Mouse (Mus musculus) heart, adult 2 months (tissue): Measurements from ENCODE around the gene Spout1. TPM values are rescaled to one million over a fixed set of nuclear protein-coding genes. Genes with fewer than 3 reads are reported as not detected.

Experiments
- DNase-seq, 2 experiments: peaks; one replicate each; pipeline ENCODE4 v3.0.0; 2021
- H3K27ac ChIP-seq: fragments of 200-600 bp; 2 replicates; pipeline ENCODE4 v1.8.1; 2022
- H3K27me3 ChIP-seq: fragments of 200-500 bp; 2 replicates; pipeline ENCODE4 v1.6.1; 2012; ENCODE audit warnings: mild to moderate bottlenecking, low read length, inconsistent platforms, mixed read lengths; ENCODE audit not compliant: control insufficient read depth, insufficient read depth
- H3K36me3 ChIP-seq: fragments of 200-500 bp; 2 replicates; pipeline ENCODE4 v1.6.1; 2012; ENCODE audit warnings: low read length, inconsistent platforms; ENCODE audit not compliant: control insufficient read depth, insufficient read depth
- H3K4me1 ChIP-seq: fragments of 200-500 bp; 2 replicates; pipeline ENCODE4 v1.6.1; 2011; ENCODE audit warnings: low read length; ENCODE audit not compliant: control insufficient read depth, insufficient read depth
- H3K4me3 ChIP-seq: fragments of 200-600 bp; 2 replicates; pipeline ENCODE4 v1.8.1; 2022
- H3K79me2 ChIP-seq: fragments of 200-500 bp; replicated peaks from 2 replicates; pipeline ENCODE4 v1.6.1; 2012; ENCODE audit warnings: mild to moderate bottlenecking, inconsistent platforms, low read length, moderate library complexity, mixed read lengths; ENCODE audit not compliant: control insufficient read depth, insufficient read depth
- H3K9ac ChIP-seq: fragments of 200-500 bp; 2 replicates; pipeline ENCODE4 v1.6.1; 2012; ENCODE audit warnings: low read depth, mild to moderate bottlenecking, control low read depth, inconsistent platforms, low read length, mixed read lengths
- CTCF ChIP-seq: fragments of 200-600 bp; IDR thresholded peaks from 2 replicates; pipeline ENCODE4 v1.8.1; 2022; ENCODE audit warnings: antibody characterized with exemption, mild to moderate bottlenecking, moderate library complexity
- EP300 ChIP-seq: fragments of 200-500 bp; IDR thresholded peaks from 2 replicates; pipeline ENCODE4 v1.6.1; 2011; ENCODE audit warnings: low read depth, low read length, control low read depth; ENCODE audit not compliant: insufficient read depth
- POLR2A ChIP-seq: fragments of 200-500 bp; IDR thresholded peaks from 2 replicates; pipeline ENCODE4 v1.6.1; 2011; ENCODE audit warnings: mild to moderate bottlenecking, low read depth, low read length, control low read depth; ENCODE audit not compliant: insufficient read depth
- WGBS: fragments of 180-500 bp; shearing (Covaris S2); methylation state at CpG from one replicate; pipeline ENCODE4 v1.1.7; 2018; 5-methylcytosine and 5-hydroxymethylcytosine counted together
- intact Hi-C: fragments of 180-260 bp; cut with DNase I; formaldehyde crosslinking; loops from one replicate; pipeline ENCODE4 v1.15.1; 2025
- polyA plus RNA-seq: library from polyadenylated mRNA; depleted of rRNA; stranded (reverse); fragments of >200 nt; gene quantifications from 2 replicates; pipeline ENCODE4 v1.2.3, GENCODE M21; 2012
- total RNA-seq, 2 experiments: library from RNA; stranded (reverse); gene quantifications; 2 replicates each; pipeline ENCODE4 v1.2.3; 2021

Spout1 gene
- total and polyA plus RNA-seq, 3 experiments: 5.1 to 10.3 (median 5.4) TPM

- no peak overlapping the region for H3K4me3 ChIP-seq
- no peak overlapping the region for H3K9ac ChIP-seq
- H3K27me3 ChIP-seq: no peaks in the 10 kb centered on the region
- DNase-seq: no peak
- 75% methylated on average over 6 of the region's 6 CpGs for WGBS
- H3K79me2 ChIP-seq: no peaks in the 10 kb centered on the region
- H3K36me3 ChIP-seq: no peaks in the 10 kb centered on the region
- H3K4me1 ChIP-seq: peaks cover 1% of the 10 kb centered on the region; the same call in 1 of the 2 replicates
- no peak for TF ChIP-seq POLR2A
- TF ChIP-seq CTCF: no peak
- TF ChIP-seq EP300: no peak
- no peak overlapping the region for H3K27ac ChIP-seq
- intact Hi-C loops: no loop called here
These were observed 33.3 kb upstream of the Spout1 start for GRCm38 (mm10) chr2:30211408-30212168.

DNA sequence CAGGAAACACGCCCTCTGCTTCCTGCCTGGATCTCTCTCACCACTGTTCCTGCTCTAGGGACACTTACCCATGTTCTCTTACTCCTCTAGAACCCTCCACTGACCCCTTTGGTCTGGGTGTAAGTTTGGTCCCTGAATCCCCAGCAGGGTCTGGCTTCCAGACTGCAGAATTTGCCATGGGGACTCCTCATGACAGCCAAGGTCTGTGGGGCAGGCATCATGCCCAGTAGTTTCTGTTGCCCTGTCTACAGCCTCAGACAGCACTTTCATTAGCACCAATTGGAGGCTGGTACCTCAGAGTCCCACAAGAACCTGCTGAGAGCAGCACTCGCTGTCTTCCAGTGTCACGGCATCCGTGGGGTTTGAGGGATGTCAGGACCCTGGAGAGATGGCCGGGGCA, 29.6 kb upstream of the Spout1 start:
- intact Hi-C loops: loop anchor here (2.0 kb wide), 1 partner anchor 63 kb away; no protein-coding TSS in a partner anchor

GRCm38 (mm10) chr2:30207401-30207800, 29.1 kb upstream of the Spout1 start:
- WGBS: 76% methylated on average over 4 of the region's 4 CpGs
- intact Hi-C loops: loop anchor here (2.0 kb wide), 1 partner anchor 63 kb away; no protein-coding TSS in a partner anchor
- Histone ChIP-seq H3K9ac (no peak overlapping the region), H3K4me1 (peaks cover 4% of the 10 kb centered on the region), H3K27ac (no peak overlapping the region), H3K79me2 (no peaks in the 10 kb centered on the region; the same call in 1 of the 2 replicates), H3K36me3 (no peaks in the 10 kb centered on the region), H3K27me3 (no peaks in the 10 kb centered on the region), H3K4me3 (no peak overlapping the region)
- no peak for DNase-seq
- TF ChIP-seq CTCF (no peak), EP300 (no peak), POLR2A (no peak)

More for the DNA sequence above, 29.6 kb upstream of the Spout1 start:
- TF ChIP-seq CTCF (no peak), EP300 (no peak), POLR2A (no peak)
- Histone ChIP-seq H3K27ac (no peak overlapping the region), H3K4me1 (peaks cover 5% of the 10 kb centered on the region), H3K79me2 (no peaks in the 10 kb centered on the region; the same call in 1 of the 2 replicates), H3K4me3 (no peak overlapping the region), H3K27me3 (no peaks in the 10 kb centered on the region), H3K36me3 (no peaks in the 10 kb centered on the region), H3K9ac (no peak overlapping the region)
- 70% methylated on average over 5 of the region's 5 CpGs for WGBS
- DNase-seq: no peak

DNA sequence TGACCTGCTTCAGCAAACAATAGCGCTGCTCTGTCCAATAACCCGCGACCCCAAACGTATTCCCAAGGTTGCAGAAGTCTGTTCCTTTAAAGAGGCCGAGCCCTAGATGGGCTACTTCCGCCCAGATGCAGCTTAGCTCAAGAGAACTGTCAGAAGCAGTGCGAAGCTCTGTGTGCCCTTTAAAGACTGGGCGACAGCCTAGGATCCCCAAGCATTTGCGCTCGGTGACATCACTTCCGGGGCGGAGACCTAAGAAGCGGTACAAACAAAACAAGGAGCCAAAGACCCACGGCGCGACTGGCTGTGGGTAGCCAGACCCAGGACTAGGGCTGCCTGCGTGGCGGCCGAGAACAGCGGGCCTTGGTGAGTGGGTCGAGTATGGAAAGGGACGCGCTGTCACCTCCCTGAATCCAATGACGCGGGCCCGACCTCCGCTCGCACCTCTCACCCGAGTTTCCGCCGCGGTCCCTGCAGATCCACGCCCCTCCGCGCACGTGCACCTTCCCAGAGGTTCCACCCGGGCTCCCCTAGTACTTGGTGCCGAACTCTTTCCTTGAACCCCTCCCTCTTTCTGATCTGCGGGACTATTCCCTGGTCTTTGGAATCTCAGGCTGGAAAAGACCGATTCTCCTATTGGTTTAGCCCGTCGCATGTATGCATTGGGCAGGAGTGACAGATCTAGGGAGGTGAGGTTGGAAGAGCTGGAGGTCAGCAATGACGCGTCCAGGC, 27.5 kb upstream of the Spout1 start, which contains the start of gene Kyat1:
Kyat1 (minus strand) TSS at position 219 of the 729 bp plus-strand sequence.
- Histone ChIP-seq H3K79me2 (no peaks in the 10 kb centered on the region; the same call in 1 of the 2 replicates), H3K27me3 (no peaks in the 10 kb centered on the region), H3K36me3 (no peaks in the 10 kb centered on the region), H3K9ac (peak within 1 kb of the TSS; percentile 89), H3K4me1 (peaks cover 4% of the 10 kb centered on the region), H3K4me3 (peak within 1 kb of the TSS; percentile 68), H3K27ac (peak within 1 kb of the TSS; percentile 91)
- under 1% methylated on average over 44 of the region's 44 CpGs for WGBS
- DNase-seq: peak; percentile 95
- TF ChIP-seq CTCF: no peak
- peak; percentile 91 for TF ChIP-seq POLR2A
- TF ChIP-seq EP300: peak; percentile 87
- intact Hi-C loops: loop anchor here (1.0 to 2.0 kb wide), 3 partner anchors 27 to 65 kb away; partner anchors contain the start of genes Lrrc8a and Spout1

GRCm38 (mm10) chr2:30205255-30205628, 27.0 kb upstream of the Spout1 start:
- 0% methylated on average over 13 of the region's 13 CpGs for WGBS
- no peaks in the 10 kb centered on the region; the same call in 1 of the 2 replicates for H3K79me2 ChIP-seq
- H3K4me3 ChIP-seq: peak overlapping the region; percentile 68
- intact Hi-C loops: loop anchor here (2.0 kb wide), 1 partner anchor 26 kb away; the partner anchor contains the start of gene Spout1
- peak overlapping the region; percentile 91 for H3K27ac ChIP-seq
- no peak for TF ChIP-seq CTCF
- TF ChIP-seq POLR2A: no peak
- no peak for TF ChIP-seq EP300
- DNase-seq: no peak
- no peaks in the 10 kb centered on the region for H3K27me3 ChIP-seq
- H3K9ac ChIP-seq: peak overlapping the region; percentile 78
- H3K4me1 ChIP-seq: peaks cover 4% of the 10 kb centered on the region
- no peaks in the 10 kb centered on the region for H3K36me3 ChIP-seq
